Mouse (Mus musculus): ENCODE data around the gene H2al1m.
"Not testable (repeated sequence)": the region's sequence is repeated elsewhere in the genome, so short reads cannot be mapped to it uniquely, and the experiment has no call there.

The H2al1m gene

DNA sequence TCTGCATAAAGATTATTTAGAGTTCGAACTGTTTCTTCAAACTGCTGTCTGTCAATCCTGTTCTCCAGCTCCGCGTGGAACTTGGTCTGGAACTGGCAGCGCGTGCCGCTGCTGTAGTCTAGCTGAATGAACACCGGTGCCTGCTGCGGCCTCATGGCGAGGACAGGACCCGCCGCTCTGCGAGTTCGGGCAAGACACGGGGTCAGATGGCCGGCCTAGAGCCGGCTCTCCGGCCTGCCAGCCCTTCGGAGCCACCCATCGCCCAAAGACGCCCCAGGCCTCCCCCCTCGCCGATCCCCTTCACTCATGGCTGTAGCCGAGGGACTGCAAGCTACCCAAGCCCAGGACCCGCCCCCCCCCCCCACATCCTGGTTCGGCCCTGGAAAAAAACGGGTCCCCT, 44.4 kb downstream of the H2al1m start:
- not testable (repeated sequence) for DNase-seq (ENCODE audit: low read depth, low spot score)

DNA sequence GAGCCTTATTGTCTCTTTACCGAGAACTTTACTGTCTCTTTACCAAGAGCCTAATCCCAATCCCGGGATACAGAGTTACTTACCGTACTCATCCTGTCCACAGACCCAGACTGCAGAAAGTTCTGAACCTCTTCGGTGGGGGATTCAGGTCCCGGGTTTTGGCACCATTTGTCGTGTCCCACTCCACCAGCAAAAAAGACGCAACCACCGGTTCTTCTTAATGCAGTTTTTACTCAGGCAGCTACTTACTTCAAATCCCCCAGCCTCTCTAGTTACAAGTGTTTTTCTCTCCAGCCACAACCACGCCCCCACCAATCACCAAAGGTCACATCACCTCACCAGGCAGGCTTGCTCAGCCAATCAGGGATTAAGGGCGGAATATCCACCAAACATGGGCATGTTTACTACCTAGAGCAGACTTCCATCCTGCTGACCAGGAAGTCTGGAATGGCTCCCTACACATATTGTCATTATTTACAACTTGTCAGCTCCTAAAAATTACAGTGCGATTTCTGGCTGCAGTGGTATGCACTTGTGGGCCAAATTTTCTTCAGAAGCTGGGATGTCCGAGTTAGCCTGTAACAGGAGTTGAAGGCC, 48.9 kb downstream of the H2al1m start:
- not testable (repeated sequence) for DNase-seq (ENCODE audit: low read depth, low spot score)

DNA sequence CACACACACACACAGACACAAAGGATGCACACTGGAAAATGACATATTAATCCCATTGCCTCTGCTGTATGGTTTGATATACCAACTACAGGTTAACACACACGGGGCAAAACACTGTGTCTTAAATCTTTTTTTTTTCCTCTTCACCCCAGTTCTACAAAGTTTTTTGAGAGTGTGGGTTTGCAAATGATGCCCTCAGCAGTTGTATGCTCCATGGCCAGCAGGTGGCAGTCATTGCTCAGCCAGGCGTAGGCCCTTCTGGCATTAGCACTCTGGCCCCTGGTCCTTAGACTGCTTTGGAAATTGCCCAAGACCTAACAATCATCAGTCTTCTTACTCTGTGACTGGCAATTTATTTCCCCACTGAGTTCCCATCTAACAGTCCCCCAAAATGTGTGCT, 49.5 kb downstream of the H2al1m start:
- not testable (repeated sequence) for DNase-seq (ENCODE audit: low read depth, low spot score)
